Mouse (Mus musculus): Measurements from ENCODE around the gene Marcks.

Gene Marcks

GRCm38 (mm10) chr10:37138778-37139442 lies at the start of gene Marcks:
Marcks (minus strand) TSS chr10:37138920.
- in situ Hi-C loops (cut with MboI, MseI): loop anchor here (5.0 kb wide), 3 partner anchors 98 to 653 kb away; no protein-coding TSS in a partner anchor

- in situ Hi-C loops (cut with MboI, MseI): no loop called here
These were observed 38.4 kb upstream of the Marcks start for GRCm38 (mm10) chr10:37177071-37177470.

GRCm38 (mm10) chr10:37172416-37172950 lies 33.8 kb upstream of the Marcks start:
- in situ Hi-C loops (cut with MboI, MseI): no loop called here

- in situ Hi-C loops (cut with MboI, MseI): no loop called here
These were observed 33.1 kb upstream of the Marcks start for GRCm38 (mm10) chr10:37171711-37172415.

GRCm38 (mm10) chr10:37170878-37171277 lies 32.2 kb upstream of the Marcks start:
- in situ Hi-C loops (cut with MboI, MseI): no loop called here

- in situ Hi-C loops (cut with MboI, MseI): no loop called here
These were observed 31.7 kb upstream of the Marcks start for GRCm38 (mm10) chr10:37170466-37170865.

GRCm38 (mm10) chr10:37167527-37167926 lies 28.8 kb upstream of the Marcks start:
- in situ Hi-C loops (cut with MboI, MseI): no loop called here

GRCm38 (mm10) chr10:37159731-37160130 lies 21.0 kb upstream of the Marcks start:
- in situ Hi-C loops (cut with MboI, MseI): no loop called here

- in situ Hi-C loops (cut with MboI, MseI): no loop called here
These were observed 18.4 kb upstream of the Marcks start for GRCm38 (mm10) chr10:37157156-37157555.

GRCm38 (mm10) chr10:37155131-37155530 lies 16.4 kb upstream of the Marcks start:
- in situ Hi-C loops (cut with MboI, MseI): no loop called here

- in situ Hi-C loops (cut with MboI, MseI): loop anchor here in 1 of 2 experiments (5.0 kb wide), 1 partner anchor 86 kb away; no protein-coding TSS in a partner anchor
These were observed 13.0 kb upstream of the Marcks start for GRCm38 (mm10) chr10:37151539-37152271.

- in situ Hi-C loops (cut with MboI, MseI): no loop called here
These were observed 9.3 kb upstream of the Marcks start for GRCm38 (mm10) chr10:37148016-37148415.

GRCm38 (mm10) chr10:37145456-37145855 lies 6.7 kb upstream of the Marcks start:
- in situ Hi-C loops (cut with MboI, MseI): no loop called here

- in situ Hi-C loops (cut with MboI, MseI): loop anchor here (5.0 kb wide), 2 partner anchors 169 to 181 kb away; partner anchors contain the start of gene Hdac2 (in 1 of the 2)
These were observed 2.9 kb upstream of the Marcks start for GRCm38 (mm10) chr10:37141621-37142020.

- in situ Hi-C loops (cut with MboI, MseI): loop anchor here (5.0 kb wide), 2 partner anchors 169 to 181 kb away; partner anchors contain the start of gene Hdac2 (in 1 of the 2)
These were observed 2.2 kb upstream of the Marcks start for GRCm38 (mm10) chr10:37140736-37141451.

GRCm38 (mm10) chr10:37140166-37140735 lies 1.5 kb upstream of the Marcks start:
- in situ Hi-C loops (cut with MboI, MseI): loop anchor here (5.0 kb wide), 2 partner anchors 168 to 182 kb away; partner anchors contain the start of gene Hdac2 (in 1 of the 2)

- in situ Hi-C loops (cut with MboI, MseI): loop anchor here (5.0 kb wide), 5 partner anchors 98 to 653 kb away; partner anchors contain the start of gene Hdac2 (in 1 of the 2)
These were observed 884 bp upstream of the Marcks start for GRCm38 (mm10) chr10:37139443-37140165.

- in situ Hi-C loops (cut with MboI, MseI): loop anchor here (5.0 kb wide), 3 partner anchors 99 to 654 kb away; no protein-coding TSS in a partner anchor
These were observed 399 bp downstream of the Marcks start for GRCm38 (mm10) chr10:37138311-37138731.

GRCm38 (mm10) chr10:37137531-37138310 lies 999 bp downstream of the Marcks start:
- in situ Hi-C loops (cut with MboI, MseI): loop anchor here (5.0 kb wide), 3 partner anchors 100 to 655 kb away; no protein-coding TSS in a partner anchor

All from T-helper 17 cell (primary cell).